Mouse (Mus musculus) forebrain, postnatal 0 days (tissue): ENCODE measurements at regions not wholly inside any gene's neighbourhood (a gene's known extent, or its start where the extent isn't known, plus 50 kb on each side); places are given as distances from the start of the nearest gene placed in this dataset.

Source experiments
- ATAC-seq: fragments of 200-750 bp; cut with Nextera tagmentation; 2 replicates; pipeline ENCODE4 v1.8.0; 2017; ENCODE audit warnings: mild to moderate bottlenecking, moderate library complexity
- DNase-seq: peaks from one replicate; pipeline ENCODE4 v3.0.0-alpha.2; 2015
- H3K27ac ChIP-seq: fragments of 300-500 bp; sonication (generic); 2 replicates; pipeline ENCODE4 v1.5.1; 2014; ENCODE audit warnings: low read depth, mild to moderate bottlenecking, antibody characterized with exemption, low read length, moderate library complexity, mixed read lengths
- H3K27me3 ChIP-seq: fragments of 300-500 bp; sonication (generic); 2 replicates; pipeline ENCODE4 v1.6.1; 2014; ENCODE audit warnings: mild to moderate bottlenecking, low read length, mixed read lengths; ENCODE audit not compliant: insufficient read depth
- H3K36me3 ChIP-seq: fragments of 300-500 bp; sonication (generic); 2 replicates; pipeline ENCODE4 v1.6.1; 2014; ENCODE audit warnings: mild to moderate bottlenecking, moderate library complexity; ENCODE audit not compliant: insufficient read depth
- H3K4me1 ChIP-seq: fragments of 300-500 bp; sonication (generic); 2 replicates; pipeline ENCODE4 v1.6.1; 2014; ENCODE audit warnings: antibody characterized with exemption; ENCODE audit not compliant: insufficient read depth
- H3K4me2 ChIP-seq: fragments of 300-500 bp; sonication (generic); 2 replicates; pipeline ENCODE4 v1.6.1; 2014; ENCODE audit warnings: low read depth, mild to moderate bottlenecking, moderate library complexity
- H3K4me3 ChIP-seq: fragments of 300-500 bp; sonication (generic); 2 replicates; pipeline ENCODE4 v1.5.1; 2014; ENCODE audit warnings: low read depth, low read length, mixed read lengths
- H3K9ac ChIP-seq: fragments of 300-500 bp; sonication (generic); 2 replicates; pipeline ENCODE4 v1.6.1; 2014; ENCODE audit warnings: mild to moderate bottlenecking
- H3K9me3 ChIP-seq: fragments of 300-500 bp; sonication (generic); 2 replicates; pipeline ENCODE4 v1.6.1; 2016; ENCODE audit warnings: low read length
- CTCF ChIP-seq: sonication (generic); IDR thresholded peaks from 2 replicates; pipeline ENCODE4 v1.5.1; 2016; ENCODE audit warnings: antibody characterized with exemption, control low read depth, low read depth
- WGBS: fragments of 180-500 bp; shearing (Covaris S2); extraction: QIAGEN DNeasy Blood & Tissue Kit; methylation state at CpG from one replicate; pipeline ENCODE4 v1.1.7; 2014; 5-methylcytosine and 5-hydroxymethylcytosine counted together

- no peaks in the 10 kb centered on the region for H3K4me1 ChIP-seq
- ATAC-seq (no peak), DNase-seq (no peak)
- no peak overlapping the region for H3K9ac ChIP-seq
- H3K4me3 ChIP-seq, result no peak overlapping the region
- TF ChIP-seq CTCF, result no peak
- H3K36me3 ChIP-seq, result no peaks in the 10 kb centered on the region
- WGBS, result 86% methylated on average over 2 of the region's 2 CpGs
- no peak overlapping the region for H3K4me2 ChIP-seq
- H3K27ac ChIP-seq, result no peak overlapping the region
- no peaks in the 10 kb centered on the region for H3K9me3 ChIP-seq
- no peaks in the 10 kb centered on the region for H3K27me3 ChIP-seq
These were observed 243.6 kb downstream of the Btg1 start for GRCm38 (mm10) chr10:96860366-96860765.

- no peaks in the 10 kb centered on the region for H3K4me1 ChIP-seq
- 89% methylated on average over 8 of the region's 8 CpGs for WGBS
These were observed 246.4 kb downstream of the Btg1 start for GRCm38 (mm10) chr10:96863230-96863629.

GRCm38 (mm10) chr10:96866468-96866867, 249.7 kb downstream of the Btg1 start:
- Histone ChIP-seq H3K4me3 (no peak overlapping the region), H3K4me2 (no peak overlapping the region), H3K9me3 (no peaks in the 10 kb centered on the region), H3K27me3 (no peaks in the 10 kb centered on the region), H3K36me3 (no peaks in the 10 kb centered on the region), H3K4me1 (no peaks in the 10 kb centered on the region), H3K27ac (no peak overlapping the region), H3K9ac (no peak overlapping the region)
- no peak for TF ChIP-seq CTCF
- ATAC-seq (no peak), DNase-seq (no peak)
- WGBS, result 72% methylated on average over 3 of the region's 3 CpGs

More at GRCm38 (mm10) chr10:96863230-96863629, 246.4 kb downstream of the Btg1 start:
- TF ChIP-seq CTCF, result no peak
- Histone ChIP-seq H3K9me3 (no peaks in the 10 kb centered on the region), H3K36me3 (no peaks in the 10 kb centered on the region), H3K4me2 (no peak overlapping the region), H3K4me3 (no peak overlapping the region), H3K9ac (no peak overlapping the region), H3K27ac (no peak overlapping the region), H3K27me3 (no peaks in the 10 kb centered on the region)
- ATAC-seq (no peak), DNase-seq (no peak)

DNA sequence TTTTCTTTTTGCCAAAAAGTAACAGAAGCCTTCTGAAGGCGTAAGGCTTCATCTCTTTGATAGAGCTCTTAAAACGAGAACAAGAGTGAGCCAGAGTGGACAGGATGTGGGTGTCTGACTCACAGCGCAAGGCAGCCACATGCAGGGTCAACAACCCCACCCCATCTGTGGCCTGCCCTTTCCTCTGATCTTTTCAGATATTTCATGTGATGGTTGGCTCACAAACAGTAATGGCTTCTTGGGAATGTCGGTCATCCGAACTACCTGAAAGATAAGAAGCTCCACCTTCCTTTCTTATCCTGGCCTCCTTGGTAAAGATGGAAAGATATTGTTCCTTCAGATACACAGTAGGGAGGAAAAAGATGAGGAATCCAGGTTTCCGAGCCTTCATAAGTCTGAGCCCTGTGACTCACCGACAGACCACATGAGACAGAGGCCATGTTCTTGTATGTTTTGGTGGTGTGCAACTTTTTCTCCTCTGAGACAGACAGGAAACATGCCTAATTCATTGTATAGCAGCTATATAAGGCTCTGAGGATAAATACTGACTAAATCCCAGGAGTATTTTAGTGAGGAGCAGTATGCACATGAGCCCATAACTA, 254.9 kb downstream of the Btg1 start:
- Histone ChIP-seq H3K36me3 (no peaks in the 10 kb centered on the region), H3K4me1 (no peaks in the 10 kb centered on the region), H3K4me2 (no peak overlapping the region), H3K9me3 (no peaks in the 10 kb centered on the region), H3K9ac (no peak overlapping the region), H3K27ac (no peak overlapping the region), H3K27me3 (no peaks in the 10 kb centered on the region), H3K4me3 (no peak overlapping the region)
- ATAC-seq (no peak), DNase-seq (no peak)
- no peak for TF ChIP-seq CTCF
- WGBS, result 91% methylated on average over 7 of the region's 7 CpGs

- no peaks in the 10 kb centered on the region for H3K27me3 ChIP-seq
- H3K4me1 ChIP-seq, result no peaks in the 10 kb centered on the region
- 100% methylated on average over 1 of the region's 1 CpGs for WGBS
- TF ChIP-seq CTCF, result no peak
- no peak for DNase-seq
- H3K36me3 ChIP-seq, result no peaks in the 10 kb centered on the region
- H3K9me3 ChIP-seq, result no peaks in the 10 kb centered on the region
- ATAC-seq, result no peak
- no peak overlapping the region for H3K9ac ChIP-seq
- no peak overlapping the region for H3K4me2 ChIP-seq
- H3K4me3 ChIP-seq, result no peak overlapping the region
- H3K27ac ChIP-seq, result no peak overlapping the region
These were observed 257.8 kb downstream of the Btg1 start for GRCm38 (mm10) chr10:96874646-96875045.

DNA sequence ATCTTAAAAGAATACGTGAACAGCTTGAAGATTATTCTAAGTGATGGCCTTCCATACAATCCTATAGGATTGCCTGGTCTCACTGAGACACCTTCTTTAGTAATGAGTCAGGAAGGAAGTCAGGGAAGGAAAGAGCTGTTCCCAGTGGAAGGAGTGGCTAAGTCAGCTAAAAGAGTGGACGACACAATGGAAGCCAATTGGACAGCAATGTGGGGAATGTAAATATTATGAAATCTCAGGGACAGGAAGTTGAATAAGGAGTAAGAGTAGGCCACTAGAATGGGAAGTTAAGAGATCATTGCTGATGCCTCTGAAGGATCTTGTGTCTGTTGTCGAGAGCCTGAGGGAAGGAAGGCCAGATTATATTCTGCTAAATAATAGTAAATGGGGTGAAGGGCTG, 258.9 kb downstream of the Btg1 start:
- Histone ChIP-seq H3K4me1 (peaks cover 3% of the 10 kb centered on the region; the same call in 1 of the 2 replicates), H3K4me3 (no peak overlapping the region), H3K27ac (no peak overlapping the region), H3K4me2 (no peak overlapping the region), H3K9me3 (no peaks in the 10 kb centered on the region), H3K9ac (no peak overlapping the region), H3K27me3 (no peaks in the 10 kb centered on the region), H3K36me3 (no peaks in the 10 kb centered on the region)
- TF ChIP-seq CTCF, result no peak
- ATAC-seq, result no peak
- 88% methylated on average over 3 of the region's 3 CpGs for whole genome bisulfite sequencing
- no peak for DNase-seq

GRCm38 (mm10) chr10:96879425-96879824, 262.6 kb downstream of the Btg1 start:
- Histone ChIP-seq H3K27me3 (no peaks in the 10 kb centered on the region), H3K9ac (no peak overlapping the region), H3K27ac (no peak overlapping the region), H3K36me3 (no peaks in the 10 kb centered on the region), H3K4me1 (peaks cover 5% of the 10 kb centered on the region; the same call in 1 of the 2 replicates), H3K9me3 (no peaks in the 10 kb centered on the region), H3K4me2 (no peak overlapping the region), H3K4me3 (no peak overlapping the region)
- ATAC-seq, result no peak
- 97% methylated on average over 2 of the region's 2 CpGs for WGBS
- no peak for TF ChIP-seq CTCF
- no peak for DNase-seq
